Mouse (Mus musculus): ENCODE data around the gene Mxra7. TPM values are rescaled to one million over a fixed set of nuclear protein-coding genes. Genes with fewer than 3 reads are reported as not detected.

Gene Mxra7
- polyA plus RNA-seq, 1 experiment from 2014 or later, result 29.9 TPM

DNA sequence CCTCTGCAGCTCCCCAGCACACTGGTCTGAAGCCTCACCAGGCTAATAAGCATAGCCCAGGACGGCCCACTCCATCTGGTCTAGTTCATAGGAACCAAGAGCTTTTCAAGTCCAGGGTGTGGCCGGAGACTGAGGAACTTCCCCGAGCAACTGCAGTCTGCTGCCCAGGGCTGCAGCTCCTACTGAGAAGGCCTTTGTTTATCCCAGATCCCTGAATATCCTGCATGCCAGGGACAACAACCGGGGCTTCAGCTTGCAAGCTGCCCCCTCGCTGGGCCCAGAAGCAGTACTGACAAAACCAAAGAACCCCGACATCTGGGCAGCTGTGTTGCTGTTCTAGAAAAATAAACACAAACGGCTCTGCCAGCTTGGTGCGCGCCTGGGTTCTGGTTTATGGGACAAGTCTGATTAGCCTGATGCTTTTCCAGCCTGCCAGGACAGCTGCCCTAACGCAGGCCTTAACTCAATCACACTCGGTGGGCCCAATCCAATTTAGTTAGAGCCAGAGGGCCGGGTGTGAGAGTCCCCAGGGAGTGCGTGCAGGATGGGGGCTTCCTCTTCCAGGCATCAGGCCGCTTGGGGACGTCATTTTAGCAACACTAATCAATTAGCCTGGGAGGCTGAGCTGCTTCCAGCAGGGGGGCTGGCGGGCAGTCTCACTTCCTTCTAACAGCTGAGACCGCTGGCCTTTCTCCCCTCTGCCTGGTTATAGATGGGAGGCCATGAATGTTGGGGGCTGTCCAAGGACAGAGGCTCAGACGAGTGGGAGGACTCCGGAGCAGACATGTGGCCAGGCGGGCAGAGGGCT, 13.6 kb downstream of the Mxra7 start:
- 0 out of 2 replicates have a peak, but pooled peaks have one; percentile 10 for ATAC-seq (ENCODE audit: low read depth)
- 2% methylated on average over 20 of the region's 20 CpGs for WGBS
- Histone ChIP-seq H3K4me2 (ENCODE audit: low read depth, low read length) (no peak overlapping the region), H3K4me3 (ENCODE audit: low read depth, low read length) (no peak overlapping the region), H3K4me1 (ENCODE audit: control insufficient read depth, insufficient read depth, low read length) (peaks cover 49% of the 10 kb centered on the region), H3K27ac (ENCODE audit: low read depth, low read length) (peak overlapping the region; percentile 94), H3K36me3 (ENCODE audit: control insufficient read depth, insufficient read depth, low read length) (no peaks in the 10 kb centered on the region), H3K27me3 (ENCODE audit: control insufficient read depth, insufficient read depth, low read length) (no peaks in the 10 kb centered on the region), H3K9me3 (ENCODE audit: control insufficient read depth, low read length) (no peaks in the 10 kb centered on the region), H3K9ac (replicated peaks; ENCODE audit: low read depth, low read length) (peak overlapping the region; percentile 28; the same call in 1 of the 2 replicates)

DNA sequence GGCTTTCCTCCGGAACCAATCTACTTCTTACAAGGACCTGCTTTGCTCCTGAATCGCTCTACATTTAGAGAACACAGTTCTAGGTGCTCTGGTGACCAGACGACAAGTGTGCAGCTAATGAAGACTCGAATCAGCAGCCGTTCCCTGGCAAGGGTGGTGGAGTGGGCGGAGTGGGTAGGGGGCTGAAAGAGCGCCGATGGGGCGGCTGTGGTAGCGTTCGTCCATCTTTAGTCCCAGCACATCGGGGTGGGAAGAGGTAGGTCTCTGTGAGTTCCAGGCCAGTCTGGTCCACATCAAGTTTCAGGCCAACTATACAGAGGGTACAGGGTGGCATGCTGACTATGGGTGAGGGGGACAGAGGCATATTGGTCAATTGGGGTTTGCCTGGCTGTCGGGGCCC, 14.2 kb downstream of the Mxra7 start:
- Histone ChIP-seq H3K4me3 (ENCODE audit: low read depth, low read length) (no peak overlapping the region), H3K27me3 (ENCODE audit: control insufficient read depth, insufficient read depth, low read length) (no peaks in the 10 kb centered on the region), H3K27ac (ENCODE audit: low read depth, low read length) (peak overlapping the region; percentile 94), H3K9me3 (ENCODE audit: control insufficient read depth, low read length) (no peaks in the 10 kb centered on the region), H3K36me3 (ENCODE audit: control insufficient read depth, insufficient read depth, low read length) (no peaks in the 10 kb centered on the region), H3K9ac (replicated peaks; ENCODE audit: low read depth, low read length) (0 out of 2 replicates have a peak overlapping the region, but pooled peaks have one; percentile 2), H3K4me2 (ENCODE audit: low read depth, low read length) (no peak overlapping the region), H3K4me1 (ENCODE audit: control insufficient read depth, insufficient read depth, low read length) (peaks cover 51% of the 10 kb centered on the region)
- ATAC-seq (ENCODE audit: low read depth), result no peak
- WGBS, result 65% methylated on average over 13 of the region's 13 CpGs

DNA sequence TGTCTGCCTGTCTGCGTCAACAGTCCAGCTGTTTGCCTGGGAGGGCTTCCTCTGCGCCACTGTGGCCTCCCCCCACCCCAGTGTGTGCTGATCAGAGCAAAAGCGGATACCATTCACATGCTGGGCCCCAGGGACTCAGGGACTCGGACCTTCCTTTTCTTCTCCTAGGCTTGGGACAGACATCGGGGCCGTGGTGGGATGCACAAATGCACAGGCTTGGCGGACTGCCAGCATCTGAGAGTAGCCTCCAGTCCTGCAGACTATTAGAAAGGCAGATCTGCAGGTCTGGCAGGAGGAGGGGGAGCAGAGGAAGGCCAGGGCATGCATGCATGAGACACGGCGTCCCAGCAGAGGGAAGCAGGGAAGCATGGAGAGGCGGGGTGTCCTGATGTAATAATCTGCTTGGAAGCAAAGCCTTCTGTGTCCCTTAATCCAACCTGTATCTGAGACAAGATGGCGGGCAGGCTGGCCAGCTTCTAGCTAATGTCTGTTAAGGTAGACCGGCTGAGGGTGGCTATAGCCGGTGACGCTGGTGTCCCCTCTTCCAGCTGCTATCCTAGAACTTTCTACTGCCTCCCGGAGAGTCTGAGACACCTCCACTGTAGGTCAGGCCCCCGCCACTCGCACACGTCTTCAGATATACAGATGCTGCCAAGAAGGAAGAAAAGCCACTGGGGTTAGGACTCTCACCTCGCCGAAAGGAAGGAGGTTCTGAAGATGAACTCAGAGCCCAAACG, 14.9 kb downstream of the Mxra7 start:
- no peaks in the 10 kb centered on the region for H3K36me3 ChIP-seq (ENCODE audit: control insufficient read depth, insufficient read depth, low read length)
- 40% methylated on average over 21 of the region's 21 CpGs for WGBS
- peak overlapping the region; percentile 94 for H3K27ac ChIP-seq (ENCODE audit: low read depth, low read length)
- no peak overlapping the region for H3K4me3 ChIP-seq (ENCODE audit: low read depth, low read length)
- H3K4me2 ChIP-seq (ENCODE audit: low read depth, low read length), result no peak overlapping the region
- no peaks in the 10 kb centered on the region for H3K27me3 ChIP-seq (ENCODE audit: control insufficient read depth, insufficient read depth, low read length)
- H3K4me1 ChIP-seq (ENCODE audit: control insufficient read depth, insufficient read depth, low read length), result peaks cover 51% of the 10 kb centered on the region
- no peaks in the 10 kb centered on the region for H3K9me3 ChIP-seq (ENCODE audit: control insufficient read depth, low read length)
- ATAC-seq (ENCODE audit: low read depth), result no peak; the same call in 1 of the 2 replicates
- 0 out of 2 replicates have a peak overlapping the region, but pooled peaks have one; percentile 12 for H3K9ac ChIP-seq (replicated peaks; ENCODE audit: low read depth, low read length)

DNA sequence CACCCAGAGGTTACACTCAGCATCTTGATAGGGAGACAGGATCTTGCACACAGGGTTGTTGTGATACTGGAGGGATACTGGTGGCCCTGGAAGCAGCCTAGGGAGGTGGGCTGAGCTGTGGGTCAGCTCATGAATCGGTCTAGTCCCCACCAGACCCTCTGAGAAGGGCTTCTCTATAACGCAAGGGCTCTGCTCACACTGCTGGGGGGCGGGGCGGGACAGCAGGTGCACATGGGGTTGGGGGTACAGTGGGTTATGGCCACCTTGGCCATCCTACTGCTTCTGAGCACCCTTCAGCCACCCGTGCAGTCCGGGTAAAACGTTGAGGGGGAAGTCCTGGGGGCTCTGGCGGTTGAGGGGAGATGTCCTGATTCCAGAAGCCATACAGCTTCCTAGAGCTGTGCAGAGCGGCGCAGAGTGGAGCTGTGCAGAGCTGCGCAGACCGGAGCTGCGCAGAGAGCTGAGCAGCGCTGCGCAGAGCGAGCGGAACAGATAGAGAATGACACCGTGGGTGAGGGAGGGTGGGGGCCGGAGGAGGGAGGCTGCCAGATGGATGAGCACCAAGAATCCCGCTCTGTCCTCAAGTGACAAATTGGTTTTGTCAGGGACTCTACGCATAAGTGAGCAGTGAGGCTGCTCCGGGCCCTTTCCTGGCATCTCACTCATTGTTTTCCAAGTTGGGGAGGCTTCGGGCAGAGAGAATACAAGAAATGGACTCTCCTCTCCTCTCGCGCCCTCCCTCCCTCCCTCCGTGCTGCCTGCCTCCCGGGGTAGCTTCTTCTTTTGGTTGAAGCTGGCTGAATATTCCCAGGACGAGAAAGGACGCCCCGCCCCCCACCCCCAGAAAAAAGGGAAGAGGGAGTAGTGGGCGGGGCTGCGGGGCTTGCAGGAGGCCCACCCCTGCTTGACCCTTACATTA, 16.6 kb downstream of the Mxra7 start:
- Histone ChIP-seq H3K4me3 (ENCODE audit: low read depth, low read length) (peak overlapping the region; percentile 17), H3K27me3 (ENCODE audit: control insufficient read depth, insufficient read depth, low read length) (no peaks in the 10 kb centered on the region), H3K4me1 (ENCODE audit: control insufficient read depth, insufficient read depth, low read length) (peaks cover 54% of the 10 kb centered on the region), H3K27ac (ENCODE audit: low read depth, low read length) (peak overlapping the region; percentile 94), H3K9ac (replicated peaks; ENCODE audit: low read depth, low read length) (peak overlapping the region; percentile 48), H3K9me3 (ENCODE audit: control insufficient read depth, low read length) (no peaks in the 10 kb centered on the region), H3K36me3 (ENCODE audit: control insufficient read depth, insufficient read depth, low read length) (no peaks in the 10 kb centered on the region), H3K4me2 (ENCODE audit: low read depth, low read length) (peak overlapping the region; percentile 52)
- WGBS, result 3% methylated on average over 32 of the region's 32 CpGs
- peak; percentile 93 for ATAC-seq (ENCODE audit: low read depth)

DNA sequence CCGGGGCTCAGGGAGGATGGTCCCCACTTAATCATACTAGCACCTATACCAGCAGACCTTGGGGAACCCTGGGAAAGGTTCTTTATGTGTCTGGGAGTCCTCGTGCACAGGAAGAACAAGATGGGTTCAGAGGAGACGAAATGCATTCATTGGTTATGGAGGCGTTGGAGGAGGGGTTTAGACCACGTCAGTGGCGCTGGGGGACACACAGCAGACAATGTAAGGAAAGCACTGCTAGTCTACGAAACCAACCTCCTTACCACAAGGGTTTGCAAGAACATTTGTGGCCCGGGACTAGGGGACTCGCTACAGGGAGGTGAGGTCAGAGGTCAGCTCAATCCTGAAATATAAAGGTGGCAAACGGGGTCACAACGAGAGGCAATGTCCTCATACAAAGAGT, 17.3 kb downstream of the Mxra7 start:
- Histone ChIP-seq H3K4me3 (ENCODE audit: low read depth, low read length) (no peak overlapping the region), H3K9me3 (ENCODE audit: control insufficient read depth, low read length) (no peaks in the 10 kb centered on the region), H3K36me3 (ENCODE audit: control insufficient read depth, insufficient read depth, low read length) (no peaks in the 10 kb centered on the region), H3K9ac (replicated peaks; ENCODE audit: low read depth, low read length) (peak overlapping the region; percentile 48), H3K27ac (ENCODE audit: low read depth, low read length) (peak overlapping the region; percentile 94), H3K4me1 (ENCODE audit: control insufficient read depth, insufficient read depth, low read length) (peaks cover 54% of the 10 kb centered on the region), H3K4me2 (ENCODE audit: low read depth, low read length) (peak overlapping the region; percentile 52; the same call in 1 of the 2 replicates), H3K27me3 (ENCODE audit: control insufficient read depth, insufficient read depth, low read length) (no peaks in the 10 kb centered on the region)
- WGBS, result 43% methylated on average over 11 of the region's 11 CpGs
- ATAC-seq (ENCODE audit: low read depth), result no peak

DNA sequence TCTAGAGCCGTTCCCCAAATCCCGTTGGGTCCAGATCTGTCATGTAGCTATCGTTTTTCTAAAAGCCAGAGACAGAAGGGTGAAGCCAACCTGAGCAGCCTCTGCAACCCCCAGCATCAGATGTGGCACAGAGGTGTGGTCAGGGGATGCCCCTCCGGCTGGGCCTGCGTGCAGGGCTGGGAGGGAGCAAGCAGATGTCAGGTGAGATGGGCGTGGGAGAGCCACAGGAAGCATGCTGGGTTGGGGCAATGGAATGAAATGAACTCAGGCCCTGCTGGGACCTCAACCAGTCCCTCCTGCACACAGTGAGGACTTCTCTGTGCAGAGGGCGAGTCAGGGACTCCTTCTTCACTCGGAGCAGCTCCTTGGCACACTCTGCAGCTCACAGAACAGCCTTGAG, 18.3 kb downstream of the Mxra7 start:
- Histone ChIP-seq H3K9me3 (ENCODE audit: control insufficient read depth, low read length) (no peaks in the 10 kb centered on the region), H3K9ac (replicated peaks; ENCODE audit: low read depth, low read length) (no peak overlapping the region), H3K4me3 (ENCODE audit: low read depth, low read length) (no peak overlapping the region), H3K4me1 (ENCODE audit: control insufficient read depth, insufficient read depth, low read length) (peaks cover 45% of the 10 kb centered on the region), H3K36me3 (ENCODE audit: control insufficient read depth, insufficient read depth, low read length) (no peaks in the 10 kb centered on the region), H3K27me3 (ENCODE audit: control insufficient read depth, insufficient read depth, low read length) (no peaks in the 10 kb centered on the region), H3K27ac (ENCODE audit: low read depth, low read length) (no peak overlapping the region), H3K4me2 (ENCODE audit: low read depth, low read length) (no peak overlapping the region)
- no peak for ATAC-seq (ENCODE audit: low read depth)
- 79% methylated on average over 8 of the region's 8 CpGs for WGBS

DNA sequence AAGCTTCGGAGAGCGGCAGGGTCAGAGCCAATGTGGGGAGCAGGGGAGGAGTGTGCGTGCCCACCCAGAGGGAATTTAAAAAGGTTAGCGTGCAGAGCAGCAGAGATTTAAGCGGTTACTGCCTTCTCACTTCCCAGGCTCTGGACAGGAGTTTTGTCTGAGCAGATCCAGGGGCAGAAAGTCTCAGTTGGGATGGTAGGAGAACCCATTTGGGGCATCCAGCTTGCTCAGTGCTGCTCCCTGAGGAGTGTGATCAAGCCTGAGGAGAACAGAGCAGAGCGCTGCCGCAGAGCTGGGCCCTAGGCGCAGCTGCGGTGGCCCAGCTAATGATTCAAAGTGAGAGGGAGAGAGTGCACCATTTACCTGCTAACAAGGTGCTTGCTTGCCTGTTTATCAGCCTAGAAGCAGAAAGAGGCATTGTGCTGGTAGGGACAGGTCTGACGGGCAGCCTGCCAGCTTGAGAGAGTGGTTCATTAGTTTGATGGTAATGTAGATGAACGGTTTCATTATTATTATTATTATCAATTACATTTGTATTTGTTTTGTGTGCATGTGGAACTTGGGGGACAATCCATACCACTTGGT, 18.9 kb downstream of the Mxra7 start:
- H3K4me3 ChIP-seq (ENCODE audit: low read depth, low read length), result no peak overlapping the region
- H3K27ac ChIP-seq (ENCODE audit: low read depth, low read length), result 0 out of 2 replicates have a peak overlapping the region, but pooled peaks have one; percentile 34
- no peaks in the 10 kb centered on the region for H3K36me3 ChIP-seq (ENCODE audit: control insufficient read depth, insufficient read depth, low read length)
- no peaks in the 10 kb centered on the region for H3K9me3 ChIP-seq (ENCODE audit: control insufficient read depth, low read length)
- H3K4me2 ChIP-seq (ENCODE audit: low read depth, low read length), result no peak overlapping the region
- no peak overlapping the region for H3K9ac ChIP-seq (replicated peaks; ENCODE audit: low read depth, low read length)
- 80% methylated on average over 11 of the region's 11 CpGs for WGBS
- peaks cover 39% of the 10 kb centered on the region for H3K4me1 ChIP-seq (ENCODE audit: control insufficient read depth, insufficient read depth, low read length)
- no peak for ATAC-seq (ENCODE audit: low read depth)
- H3K27me3 ChIP-seq (ENCODE audit: control insufficient read depth, insufficient read depth, low read length), result no peaks in the 10 kb centered on the region

DNA sequence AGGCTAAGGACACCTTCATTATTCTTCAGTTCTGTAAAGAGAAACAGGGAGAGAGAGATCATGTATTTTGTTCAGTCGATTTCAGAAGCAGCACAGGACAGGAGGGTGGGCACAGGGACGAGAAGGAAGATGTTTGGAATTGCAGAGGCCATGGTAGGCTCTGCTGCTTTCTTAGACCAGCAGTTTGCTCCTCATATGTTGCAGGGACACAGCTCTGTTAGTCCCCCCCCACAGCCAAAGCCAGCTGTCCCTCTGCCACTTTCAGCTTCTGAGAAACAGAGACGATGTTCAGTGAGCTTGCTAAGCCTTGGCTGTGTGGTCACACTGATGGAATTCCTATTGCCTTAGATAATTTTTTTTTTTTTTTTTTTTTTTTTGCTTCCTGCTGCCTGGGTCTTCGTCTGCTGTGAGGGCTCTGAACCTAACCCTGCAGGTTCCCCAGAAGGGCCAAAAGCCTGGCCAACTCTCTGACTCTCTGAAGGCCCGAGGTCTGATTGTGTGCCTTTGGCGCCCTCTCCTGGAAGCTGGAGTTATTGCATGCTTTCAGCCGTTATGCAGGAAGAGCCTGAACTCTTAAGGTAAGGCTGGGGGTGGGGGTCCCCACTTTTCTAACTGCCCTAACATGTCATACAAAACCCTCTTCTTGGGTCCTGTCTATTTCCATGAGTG, 19.8 kb downstream of the Mxra7 start:
- H3K27ac ChIP-seq (ENCODE audit: low read depth, low read length), result 0 out of 2 replicates have a peak overlapping the region, but pooled peaks have one; percentile 30
- no peak overlapping the region for H3K4me2 ChIP-seq (ENCODE audit: low read depth, low read length)
- no peak for ATAC-seq (ENCODE audit: low read depth)
- H3K4me3 ChIP-seq (ENCODE audit: low read depth, low read length), result no peak overlapping the region
- no peaks in the 10 kb centered on the region for H3K36me3 ChIP-seq (ENCODE audit: control insufficient read depth, insufficient read depth, low read length)
- no peaks in the 10 kb centered on the region for H3K9me3 ChIP-seq (ENCODE audit: control insufficient read depth, low read length)
- H3K27me3 ChIP-seq (ENCODE audit: control insufficient read depth, insufficient read depth, low read length), result no peaks in the 10 kb centered on the region
- peaks cover 30% of the 10 kb centered on the region for H3K4me1 ChIP-seq (ENCODE audit: control insufficient read depth, insufficient read depth, low read length)
- 31% methylated on average over 7 of the region's 7 CpGs for WGBS
- H3K9ac ChIP-seq (replicated peaks; ENCODE audit: low read depth, low read length), result no peak overlapping the region

All from neural tube, embryonic 14.5 days (tissue).